ENCODE assay signal across 8 mouse cellular contexts in genomic region chr1:75387929-75388897, GRCm38 (mm10). TPM values are rescaled to one million over a fixed set of nuclear protein-coding genes. Genes with fewer than 3 reads are reported as not detected.
DNase-seq lines count a peak whose midpoint lies in the region; ATAC-seq lines count a peak whose summit lies in the region.

No protein-coding gene starts in this region.

- H3K9me3 ChIP-seq in kidney, embryonic 16.5 days (ENCODE audit: low read length), result no peaks in the 10 kb centered on the region
- H3K9me3 ChIP-seq in hindbrain, embryonic 15.5 days, result no peaks in the 10 kb centered on the region
- H3K9me3 ChIP-seq in neural tube, embryonic 12.5 days, result no peaks in the 10 kb centered on the region

- ATAC-seq in kidney, embryonic 16.5 days (ENCODE audit: low FRiP score, low TSS enrichment), result no peak; the same call in 1 of the 2 replicates
- peak; percentile 13; the same call in 1 of the 2 replicates for ATAC-seq in hindbrain, embryonic 15.5 days (ENCODE audit: low FRiP score, low read depth)
- ATAC-seq in neural tube, embryonic 12.5 days (ENCODE audit: low FRiP score, low read depth), result peak; percentile 23; the same call in 1 of the 2 replicates
- no peak for ATAC-seq in erythroblast, adult 5-6 weeks (replicated peaks; ENCODE audit: low FRiP score, poor library complexity, severe bottlenecking)

- no peak overlapping the region for H3K27ac ChIP-seq in kidney, embryonic 16.5 days (ENCODE audit: low read length)
- no peak overlapping the region for H3K27ac ChIP-seq in hindbrain, embryonic 15.5 days (replicated peaks)
- H3K27ac ChIP-seq in neural tube, embryonic 12.5 days, result no peak overlapping the region

- WGBS in kidney, embryonic 16.5 days, result 14% methylated on average over 86 of the region's 94 CpGs
- WGBS in hindbrain, embryonic 15.5 days, result 6% methylated on average over 94 of the region's 94 CpGs
- WGBS in neural tube, embryonic 12.5 days, result 4% methylated on average over 94 of the region's 94 CpGs

- peak overlapping the region; percentile 48 for H3K9ac ChIP-seq in kidney, embryonic 16.5 days (replicated peaks; ENCODE audit: low read length)
- H3K9ac ChIP-seq in hindbrain, embryonic 15.5 days, result peak overlapping the region; percentile 14; the same call in 1 of the 2 replicates
- H3K9ac ChIP-seq in neural tube, embryonic 12.5 days, result peak overlapping the region; percentile 52

- no peaks in the 10 kb centered on the region for H3K36me3 ChIP-seq in kidney, embryonic 16.5 days (ENCODE audit: insufficient read depth, low read length)
- H3K36me3 ChIP-seq in hindbrain, embryonic 15.5 days, result no peaks in the 10 kb centered on the region
- H3K36me3 ChIP-seq in neural tube, embryonic 12.5 days, result peaks cover 5% of the 10 kb centered on the region

- peak overlapping the region; percentile 35 for H3K4me3 ChIP-seq in kidney, embryonic 16.5 days (ENCODE audit: low read length)
- peak overlapping the region; percentile 21 for H3K4me3 ChIP-seq in hindbrain, embryonic 15.5 days
- H3K4me3 ChIP-seq in neural tube, embryonic 12.5 days, result peak overlapping the region; percentile 25

- peaks cover 44% of the 10 kb centered on the region for H3K4me1 ChIP-seq in kidney, embryonic 16.5 days (ENCODE audit: insufficient read depth, low read length)
- peaks cover 59% of the 10 kb centered on the region for H3K4me1 ChIP-seq in hindbrain, embryonic 15.5 days (replicated peaks)
- peaks cover 51% of the 10 kb centered on the region for H3K4me1 ChIP-seq in neural tube, embryonic 12.5 days

- peak overlapping the region; percentile 49 for H3K4me2 ChIP-seq in kidney, embryonic 16.5 days (replicated peaks; ENCODE audit: low read depth, low read length)
- H3K4me2 ChIP-seq in hindbrain, embryonic 15.5 days, result peak overlapping the region; percentile 47
- peak overlapping the region; percentile 59 for H3K4me2 ChIP-seq in neural tube, embryonic 12.5 days (replicated peaks)

- no peak for DNase-seq in kidney, postnatal 14 days
- DNase-seq in embryo, embryonic 11 days, result peak; percentile 62
- DNase-seq in adrenal gland, adult 8-10 months, result no peak
- DNase-seq in layer of hippocampus, adult 8-10 months (ENCODE audit: low spot score in 2 of 2), result no peak

- peaks cover 31% of the 10 kb centered on the region for H3K27me3 ChIP-seq in kidney, embryonic 16.5 days (ENCODE audit: insufficient read depth, low read length)
- peaks cover 16% of the 10 kb centered on the region for H3K27me3 ChIP-seq in hindbrain, embryonic 15.5 days
- peaks cover 59% of the 10 kb centered on the region for H3K27me3 ChIP-seq in neural tube, embryonic 12.5 days (replicated peaks)

RNA-seq across cellular contexts. Expression of gene Speg, which starts 13.1 kb away (rescaled TPM):
- 61.4 and 61.5 TPM in 2 replicates for polyA plus RNA-seq in kidney, embryonic 16.5 days (2015; fragmentation: Nextera tagmentation; extraction: Ambion mirVana)
- polyA plus RNA-seq in hindbrain, embryonic 15.5 days (2015; fragmentation: Nextera tagmentation; extraction: Ambion mirVana), result 22.4 and 25.0 TPM in 2 replicates
- polyA plus RNA-seq in neural tube, embryonic 12.5 days (2016; fragmentation: Nextera tagmentation; extraction: Ambion mirVana), result 15.8 and 17.1 TPM in 2 replicates
- total RNA-seq in adrenal gland, adult 8-10 months (2022), result 10 to 100 TPM; 13.7 to 32.9 (median 22.2) TPM
- total RNA-seq in erythroblast, adult 5-6 weeks (2015; ENCODE audit: low replicate concordance), result not detected in 2 replicates
- total RNA-seq in erythroblast, adult 5-6 weeks (2017; ENCODE audit: low replicate concordance), result 1.7 TPM in 1 of 2 replicates, not detected in the other
- total RNA-seq in layer of hippocampus, adult 8-10 months (2022), result 100 to 1,000 TPM; 168 to 185 (median 182) TPM

RNA-seq across cellular contexts. Expression of gene Des, which starts 28.1 kb away (rescaled TPM):
- 41.6 and 53.6 TPM in 2 replicates for polyA plus RNA-seq in kidney, embryonic 16.5 days (2015; fragmentation: Nextera tagmentation; extraction: Ambion mirVana)
- polyA plus RNA-seq in hindbrain, embryonic 15.5 days (2015; fragmentation: Nextera tagmentation; extraction: Ambion mirVana), result 1.1 and 1.7 TPM in 2 replicates
- polyA plus RNA-seq in neural tube, embryonic 12.5 days (2016; fragmentation: Nextera tagmentation; extraction: Ambion mirVana), result 9.3 and 12.7 TPM in 2 replicates
- total RNA-seq in adrenal gland, adult 8-10 months (2022), result 10 to 100 TPM; 13.3 to 16.4 (median 15.6) TPM
- total RNA-seq in erythroblast, adult 5-6 weeks (2015; ENCODE audit: low replicate concordance), result not detected in 2 replicates
- total RNA-seq in erythroblast, adult 5-6 weeks (2017; ENCODE audit: low replicate concordance), result not detected in 2 replicates
- 1 to 10 TPM in 3 of 4 experiments, under 1 TPM in 1; 0.60 to 1.9 (median 1.5) TPM for total RNA-seq in layer of hippocampus, adult 8-10 months (2022)

RNA-seq across cellular contexts. Expression of gene Gmppa, which starts 47.5 kb away (rescaled TPM):
- 91.4 and 91.6 TPM in 2 replicates for polyA plus RNA-seq in kidney, embryonic 16.5 days (2015; fragmentation: Nextera tagmentation; extraction: Ambion mirVana)
- polyA plus RNA-seq in hindbrain, embryonic 15.5 days (2015; fragmentation: Nextera tagmentation; extraction: Ambion mirVana), result 73.8 and 79.0 TPM in 2 replicates
- 69.9 and 83.5 TPM in 2 replicates for polyA plus RNA-seq in neural tube, embryonic 12.5 days (2016; fragmentation: Nextera tagmentation; extraction: Ambion mirVana)
- total RNA-seq in adrenal gland, adult 8-10 months (2022), result 100 to 1,000 TPM in 1 of 4 experiments, 10 to 100 TPM in 3; 56.5 to 103 (median 92.0) TPM
- 2.9 and 14.4 TPM in 2 replicates for total RNA-seq in erythroblast, adult 5-6 weeks (2015; ENCODE audit: low replicate concordance)
- total RNA-seq in erythroblast, adult 5-6 weeks (2017; ENCODE audit: low replicate concordance), result 6.1 and 20.1 TPM in 2 replicates
- total RNA-seq in layer of hippocampus, adult 8-10 months (2022), result 10 to 100 TPM; 58.3 to 77.2 (median 72.7) TPM

Comparison
In these comparisons a context has a peak if more than half of its experiments do, and no peak if none do; other contexts are left out.
1. ATAC-seq: peak in hindbrain, embryonic 15.5 days (single experiment) and neural tube, embryonic 12.5 days (single experiment); none in kidney, embryonic 16.5 days (single experiment) and erythroblast, adult 5-6 weeks (single experiment).
2. RNA of gene Speg, which starts 13.1 kb away (total RNA-seq): 168 to 185 TPM in layer of hippocampus, adult 8-10 months and 13.7 to 32.9 TPM in adrenal gland, adult 8-10 months; 1.7 TPM in erythroblast, adult 5-6 weeks; every median in the first group is over 4 times any median in the second.
3. RNA of gene Des, which starts 28.1 kb away (total RNA-seq): 13.3 to 16.4 TPM in adrenal gland, adult 8-10 months; 0.60 to 1.9 TPM in layer of hippocampus, adult 8-10 months and not detected in erythroblast, adult 5-6 weeks; every median in the first group is over 4 times any median in the second.
4. Peak in every context shown above with its lines, with median percentiles within 50 percentile points of each other: H3K4me2 ChIP-seq, H3K4me3 ChIP-seq and H3K9ac ChIP-seq.